Mouse (Mus musculus): ENCODE measurements around the gene Gcm2.

The Gcm2 gene

GRCm38 (mm10) chr13:41110935-41111334 lies at the start of gene Gcm2:
Gene Gcm2, minus strand, starts transcription at chr13:41111035.
- DNase-seq (ENCODE audit: low spot score in 2 of 2) = no peak

- no peak for DNase-seq (ENCODE audit: low spot score in 2 of 2)
Measured at GRCm38 (mm10) chr13:41158426-41158825, 47.6 kb upstream of the Gcm2 start.

GRCm38 (mm10) chr13:41153146-41153545 lies 42.3 kb upstream of the Gcm2 start:
- no peak for DNase-seq (ENCODE audit: low spot score in 2 of 2)

GRCm38 (mm10) chr13:41146271-41146670 lies 35.4 kb upstream of the Gcm2 start:
- peak; percentile 78 to 80 for DNase-seq (ENCODE audit: low spot score in 2 of 2)

DNA sequence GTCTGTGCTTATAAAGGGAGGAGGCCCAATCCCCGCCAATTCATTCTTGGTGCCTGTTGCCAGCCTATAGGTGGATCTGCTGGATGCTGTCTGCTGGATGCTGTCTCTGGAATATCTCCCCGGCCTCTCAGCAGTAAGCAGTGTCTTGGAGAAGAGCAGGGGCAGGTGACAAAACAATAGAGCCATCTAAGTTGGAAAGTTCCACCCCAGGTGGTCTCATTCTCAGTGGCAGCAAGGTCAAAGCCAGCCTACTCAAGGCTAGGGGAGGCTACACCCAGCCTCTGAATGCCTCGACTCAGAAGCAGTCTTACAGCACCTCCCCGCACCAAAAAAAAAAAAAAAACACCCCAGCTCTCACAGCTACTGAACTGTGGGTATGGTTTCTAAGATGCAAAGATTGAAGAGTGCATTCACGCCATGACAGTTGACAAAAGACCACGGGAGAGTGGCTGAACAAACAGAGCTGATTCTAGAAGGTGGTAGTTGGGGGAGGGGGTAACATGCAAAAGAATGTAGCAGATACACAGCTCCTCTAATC lies 34.7 kb upstream of the Gcm2 start:
- no peak for DNase-seq (ENCODE audit: low spot score in 2 of 2)

GRCm38 (mm10) chr13:41134901-41135300 lies 24.1 kb upstream of the Gcm2 start:
- DNase-seq (ENCODE audit: low spot score in 2 of 2) = peak; percentile 60 to 63

DNA sequence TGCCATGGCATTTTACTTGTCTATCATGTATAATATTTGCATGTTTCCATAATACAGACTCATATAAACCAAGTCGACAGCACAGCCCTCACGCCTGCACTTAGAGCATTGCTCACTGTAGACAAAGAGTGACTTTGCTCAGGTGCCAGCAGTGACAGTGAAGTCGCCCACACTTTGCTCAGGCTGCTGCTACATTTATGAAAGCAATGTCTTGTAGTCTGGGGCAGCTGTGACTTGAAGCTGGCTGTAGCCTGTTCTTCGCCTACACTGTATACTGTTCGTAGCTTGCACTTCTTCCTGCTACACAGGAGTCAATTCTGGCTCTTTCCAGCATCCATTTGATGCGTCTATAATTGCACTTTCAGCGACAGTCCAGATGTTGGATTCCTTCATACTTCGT lies 18.2 kb upstream of the Gcm2 start:
- DNase-seq (ENCODE audit: low spot score in 2 of 2) = peak; percentile 40 to 47

GRCm38 (mm10) chr13:41128326-41128725 lies 17.5 kb upstream of the Gcm2 start:
- no peak for DNase-seq (ENCODE audit: low spot score in 2 of 2)

- no peak for DNase-seq (ENCODE audit: low spot score in 2 of 2)
Measured at GRCm38 (mm10) chr13:41123666-41124225, 12.9 kb upstream of the Gcm2 start.

DNA sequence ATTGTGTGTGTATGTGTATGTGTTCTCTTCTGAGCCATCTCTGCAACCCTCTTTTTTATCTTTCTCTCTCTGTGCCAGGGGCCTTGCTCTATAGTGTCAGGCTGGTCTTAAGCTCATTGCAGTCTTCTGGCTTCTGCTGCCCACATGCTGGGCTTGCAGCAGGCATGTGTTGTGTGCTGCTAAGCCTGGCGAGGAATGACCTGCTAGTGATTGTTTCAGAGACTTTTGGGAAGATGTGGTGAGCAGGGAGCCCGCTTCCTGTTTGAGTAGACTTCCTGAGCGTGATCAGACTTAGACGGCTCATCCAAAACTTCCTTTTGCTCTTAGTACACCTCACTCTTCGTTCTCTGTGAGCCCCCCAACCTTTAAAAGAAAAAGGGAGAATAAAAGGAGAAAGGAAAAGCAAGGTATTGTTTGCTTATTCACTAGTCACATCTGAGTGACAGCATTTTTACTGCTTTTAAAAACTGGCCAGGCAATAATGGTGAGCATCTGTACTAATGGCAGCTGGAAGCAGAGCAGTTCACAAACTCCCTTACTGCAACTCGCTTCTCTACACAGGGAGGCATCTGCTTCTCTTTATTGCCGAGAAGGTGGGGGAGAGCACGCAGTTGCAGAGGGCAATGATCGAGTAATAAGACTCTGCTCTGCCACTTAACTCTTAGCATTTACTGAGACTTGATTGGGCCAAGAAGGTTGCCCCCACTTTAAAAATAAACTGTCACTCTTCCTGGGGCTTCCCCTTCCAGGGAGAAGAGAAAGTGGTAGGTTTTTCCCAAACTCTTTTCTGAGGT lies 8.5 kb upstream of the Gcm2 start:
- DNase-seq (ENCODE audit: low spot score in 2 of 2) = no peak

GRCm38 (mm10) chr13:41113940-41114339 lies 3.1 kb upstream of the Gcm2 start, which contains the start of gene Sycp2l:
Gene Sycp2l, plus strand, starts transcription at chr13:41114307.
- no peak for DNase-seq (ENCODE audit: low spot score in 2 of 2)

GRCm38 (mm10) chr13:41105541-41105940 lies 5.3 kb downstream of the Gcm2 start:
- no peak for DNase-seq (ENCODE audit: low spot score in 2 of 2)

DNA sequence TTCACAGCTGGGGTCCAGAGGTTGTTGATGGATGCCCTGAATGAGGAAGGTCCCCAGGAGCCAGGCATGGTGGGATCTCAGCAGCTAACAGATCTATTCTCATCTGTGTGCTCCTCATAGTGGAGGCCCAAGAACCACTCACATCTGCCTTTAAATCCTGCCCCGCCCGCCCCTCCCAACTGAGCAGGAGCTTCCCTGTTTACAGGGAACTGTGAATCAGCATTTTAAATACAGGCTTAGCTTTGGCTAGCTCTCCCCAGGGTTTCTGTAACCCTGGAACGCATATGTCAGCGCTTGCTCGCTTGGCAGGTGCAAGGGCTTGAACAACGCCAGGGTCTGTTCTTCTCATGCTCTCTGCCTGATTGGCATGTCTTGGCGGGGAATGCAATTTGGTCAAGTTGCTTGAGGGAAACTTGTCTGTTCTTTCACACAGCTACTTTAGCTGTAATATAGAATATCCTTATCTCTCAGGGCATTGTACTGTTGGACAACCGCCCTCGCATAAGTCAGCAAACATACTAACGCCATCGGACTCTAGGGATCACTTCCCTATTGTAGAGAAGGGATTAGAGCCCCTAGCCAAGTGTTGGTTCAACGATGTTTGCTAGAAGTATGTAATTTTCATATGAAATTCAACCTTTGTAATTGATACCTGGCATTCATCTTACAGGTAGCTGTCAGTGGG lies 6.9 kb downstream of the Gcm2 start:
- DNase-seq (ENCODE audit: low spot score in 2 of 2) = no peak

DNA sequence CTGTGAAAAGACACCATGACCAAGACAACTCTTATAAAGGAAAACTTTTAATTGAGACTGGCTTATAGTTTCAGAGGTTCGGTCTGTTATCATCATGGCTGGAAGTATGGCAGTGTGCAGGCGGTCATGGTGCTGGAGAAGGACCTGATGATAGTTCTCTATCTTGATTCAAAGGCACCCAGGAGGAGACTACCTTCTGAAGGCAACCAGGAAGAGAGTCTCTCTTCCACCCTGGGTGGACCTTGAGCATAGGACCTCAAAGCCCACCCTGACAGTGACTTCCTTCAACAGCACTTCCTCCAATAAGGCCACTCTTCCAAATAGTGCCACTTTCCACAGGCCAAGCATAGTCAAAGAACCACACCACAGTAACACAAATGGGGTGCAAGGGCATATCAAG lies 10.8 kb downstream of the Gcm2 start:
- no peak for DNase-seq (ENCODE audit: low spot score in 2 of 2)

DNA sequence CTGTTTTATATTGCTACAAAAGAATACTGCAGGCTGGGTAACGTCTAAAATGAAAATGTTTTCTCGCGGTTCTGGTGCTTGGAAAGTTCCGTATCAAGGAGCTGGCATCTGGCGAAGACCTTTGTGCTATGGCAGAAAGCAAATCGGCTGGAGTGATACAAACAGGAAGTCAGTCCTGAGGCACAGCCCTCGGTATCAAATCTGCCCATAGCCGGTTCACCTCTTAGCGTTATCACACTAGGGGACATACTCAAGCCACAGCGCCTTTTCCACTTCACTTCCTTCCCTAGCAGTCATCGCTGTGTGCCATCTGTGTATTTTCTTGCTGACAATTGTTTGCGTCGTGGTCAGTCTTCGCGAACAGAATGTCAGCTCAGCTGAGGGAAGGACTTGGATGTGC lies 12.5 kb downstream of the Gcm2 start:
- no peak for DNase-seq (ENCODE audit: low spot score in 2 of 2)

DNA sequence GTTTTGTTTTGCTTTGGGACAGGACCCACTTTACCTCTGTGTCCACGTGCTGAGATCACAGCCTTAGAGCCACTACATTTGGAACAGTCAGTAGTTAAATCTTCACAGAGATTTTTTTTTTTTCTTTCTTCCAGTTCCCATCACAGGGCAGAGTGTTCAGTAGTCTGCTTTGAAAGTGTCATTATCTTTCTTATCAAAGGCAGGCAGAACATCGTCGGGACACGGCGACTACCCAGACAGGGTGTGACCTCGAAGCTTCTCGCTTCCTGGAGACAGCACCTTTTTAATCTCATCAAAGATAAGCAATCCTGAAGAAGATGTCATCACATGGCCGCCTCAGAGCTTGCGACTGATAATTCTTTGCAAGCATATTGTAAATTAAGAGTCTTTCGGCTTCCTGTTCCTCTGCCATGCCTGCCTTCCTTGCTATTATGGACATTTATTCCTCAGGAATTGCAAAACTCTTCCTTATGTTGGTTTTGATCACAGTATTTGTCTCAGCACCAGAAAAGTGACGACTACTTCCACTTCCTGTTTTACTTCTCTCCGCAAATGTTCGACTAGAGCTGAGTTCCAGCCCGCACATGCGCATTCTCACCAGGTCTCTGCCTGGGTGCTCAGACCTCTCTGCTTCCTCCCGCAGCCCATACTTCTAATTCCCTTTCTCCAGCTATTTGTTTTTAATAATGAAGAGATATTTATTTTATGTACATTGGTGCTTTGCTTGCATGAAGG lies 13.3 kb downstream of the Gcm2 start:
- DNase-seq (ENCODE audit: low spot score in 2 of 2) = no peak

DNA sequence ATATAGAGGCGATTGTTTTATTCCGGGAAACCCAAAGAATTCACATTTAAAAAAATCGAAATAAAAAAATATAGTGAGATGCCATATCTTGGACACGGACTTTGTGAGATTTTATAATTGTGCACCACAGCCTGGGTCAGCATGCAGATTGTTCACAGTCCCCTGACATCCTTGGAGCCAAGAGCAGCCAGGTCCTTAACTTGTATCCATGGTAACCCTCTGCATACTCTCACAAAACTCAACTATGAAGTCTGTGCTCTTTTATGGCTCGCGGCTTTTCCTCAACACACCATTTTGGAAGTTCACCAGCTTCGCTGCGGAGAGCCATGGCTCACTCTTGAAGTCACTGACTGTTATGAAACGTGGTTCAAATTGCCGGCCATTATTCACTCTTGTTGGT lies 16.7 kb downstream of the Gcm2 start:
- DNase-seq (ENCODE audit: low spot score in 2 of 2) = no peak

DNA sequence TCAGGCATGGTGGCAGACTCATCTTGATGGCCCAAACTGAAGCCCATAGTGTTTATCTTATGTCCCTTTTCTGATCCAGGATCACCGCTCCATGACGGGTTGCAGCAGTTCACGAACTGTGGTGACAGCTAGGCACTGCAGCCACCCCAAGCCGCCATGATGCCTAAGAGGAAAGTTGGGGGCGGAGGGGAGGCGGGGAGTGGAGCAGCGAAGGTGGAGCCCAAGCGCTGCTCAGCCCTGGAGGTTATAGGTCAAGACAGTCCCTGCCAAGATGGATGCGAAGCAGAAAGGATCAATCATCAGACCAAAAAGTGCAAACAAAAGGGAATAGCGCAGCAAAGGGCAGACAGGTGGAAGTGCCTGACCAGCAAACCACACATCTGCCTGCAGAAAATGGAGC lies 19.6 kb downstream of the Gcm2 start:
- DNase-seq (ENCODE audit: low spot score in 2 of 2) = no peak

DNA sequence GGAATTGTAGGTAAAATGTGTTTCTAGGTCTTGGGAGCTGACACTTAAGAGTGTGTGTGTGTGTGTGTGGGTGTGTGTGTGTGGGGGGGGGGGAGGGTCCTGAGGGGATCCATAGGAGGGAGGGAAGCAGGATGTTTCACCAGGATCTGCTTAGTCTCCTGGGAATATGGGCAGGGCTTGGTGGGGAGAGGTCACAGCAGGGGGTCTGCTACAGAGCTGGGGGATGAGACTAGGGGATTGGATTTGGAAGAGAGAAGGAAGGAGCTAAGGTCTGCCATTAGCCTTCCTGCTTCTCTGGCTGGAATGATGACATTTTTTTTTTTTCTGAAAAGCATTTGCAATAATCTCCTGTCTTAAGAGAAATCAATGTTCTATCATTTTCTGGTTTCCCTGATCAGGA lies 22.1 kb downstream of the Gcm2 start:
- DNase-seq (ENCODE audit: low spot score in 2 of 2) = no peak

DNA sequence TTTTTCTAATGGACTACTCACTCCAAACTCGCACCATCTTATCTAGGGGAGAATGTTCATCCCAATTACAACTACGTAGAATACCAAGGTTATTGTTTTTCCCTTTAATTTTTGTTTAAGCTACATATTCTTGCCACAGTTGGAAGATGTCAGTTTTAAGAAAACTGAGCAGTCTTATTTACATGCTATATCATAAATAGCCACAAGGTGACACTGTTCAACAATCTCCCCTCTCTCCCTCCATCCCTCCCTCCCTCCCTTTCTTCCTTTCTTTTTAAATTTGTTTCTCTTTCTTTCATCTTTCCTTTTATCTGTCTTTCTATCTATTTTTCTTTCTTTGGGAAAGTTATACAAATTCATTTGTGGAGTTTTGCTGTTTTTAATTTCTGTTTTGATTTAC lies 25.7 kb downstream of the Gcm2 start:
- no peak for DNase-seq (ENCODE audit: low spot score in 2 of 2)

DNA sequence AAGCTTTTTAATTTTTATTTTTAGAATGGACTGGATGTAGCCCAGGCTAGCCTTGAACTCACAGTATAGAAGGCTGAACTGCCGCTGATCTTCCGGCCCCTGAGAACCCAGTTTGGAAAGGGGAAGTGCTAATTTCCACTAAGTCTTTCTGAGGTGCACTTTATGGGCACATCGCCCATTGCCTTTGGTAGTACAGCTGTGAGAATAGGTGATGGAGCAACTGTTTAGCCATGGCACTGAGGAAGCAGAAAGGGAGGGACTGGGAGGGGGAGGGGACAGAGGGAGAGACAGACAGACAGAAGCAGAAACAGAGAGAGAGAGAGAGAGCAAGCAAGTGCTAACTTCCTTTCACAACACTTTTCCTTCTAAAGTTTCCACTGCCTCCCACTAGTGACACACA lies 26.3 kb downstream of the Gcm2 start:
- DNase-seq (ENCODE audit: low spot score in 2 of 2) = no peak

GRCm38 (mm10) chr13:41080700-41081099 lies 30.1 kb downstream of the Gcm2 start:
- DNase-seq (ENCODE audit: low spot score in 2 of 2) = no peak
